Comparison of ENCODE assay signal across 9 mouse cellular contexts in genomic region chr11:60195108-60195507, GRCm38 (mm10). TPM values are rescaled to one million over a fixed set of nuclear protein-coding genes. Genes with fewer than 3 reads are reported as not detected.
DNase-seq lines count a peak whose midpoint lies in the region.
"Had no signal": no experiment of that assay in that cellular context is flagged by ENCODE, and none has a peak within 500 bp of the region (broad histone marks: within the 10 kb centered on the region; RNA-seq: fewer than 3 reads in every experiment).

No protein-coding gene starts in this region.

- peak; percentile 45 for DNase-seq in kidney, adult 9 months
- DNase-seq in kidney, postnatal 10 days = no peak
- peak; percentile 69 for DNase-seq in 3T3-L1 (ENCODE audit: low read depth, low spot score)
- peak; percentile 68 for DNase-seq in A20 (ENCODE audit: low read depth, low spot score)
- peak; percentile 36 for DNase-seq in c-Kit-negative CD71-positive TER-119-positive erythroid progenitor cells, embryonic 14.5 days (ENCODE audit: low read depth, low spot score)
- DNase-seq in right cerebral cortex, postnatal 4 days = no peak
- no peak for DNase-seq in layer of hippocampus, postnatal 10 days (ENCODE audit: low spot score in 2 of 2)
- DNase-seq: adrenal gland, postnatal 36 days; kidney, postnatal 4 days had no signal

RNA-seq across cellular contexts. Expression of gene Srebf1, which starts 27.3 kb away (rescaled TPM):
- 10 to 100 TPM; 46.8 to 52.8 TPM for total RNA-seq in layer of hippocampus, postnatal 10 days (2021)

Comparison
In these comparisons a context has a peak if more than half of its experiments do, and no peak if none do; other contexts are left out.
1. DNase-seq: peak in kidney, adult 9 months (single experiment), 3T3-L1 (single experiment), A20 (single experiment) and c-Kit-negative CD71-positive TER-119-positive erythroid progenitor cells, embryonic 14.5 days (single experiment); none in kidney, postnatal 10 days (single experiment), right cerebral cortex, postnatal 4 days (single experiment) and layer of hippocampus, postnatal 10 days (0 of 2).